Comparison of ENCODE assay signal across 7 mouse cellular contexts in genomic region chr10:59957171-59958149, GRCm38 (mm10). TPM values are rescaled to one million over a fixed set of nuclear protein-coding genes. Genes with fewer than 3 reads are reported as not detected.
DNase-seq lines count a peak whose midpoint lies in the region; ATAC-seq and TF ChIP-seq lines count a peak whose summit lies in the region.

No protein-coding gene starts in this region.

- H3K4me3 ChIP-seq in E14TG2a.4 (replicated peaks; ENCODE audit: low read length) (peak overlapping the region; percentile 73), ES-Bruce4 (ENCODE audit: low read depth, low read length) (peak overlapping the region; percentile 1)
- H3K4me3 ChIP-seq in forebrain, postnatal 0 days (ENCODE audit: low read depth, low read length): no peak overlapping the region
- peak overlapping the region; percentile 16 for H3K4me3 ChIP-seq in hindbrain, embryonic 15.5 days
- peak overlapping the region; percentile 29 for H3K4me3 ChIP-seq in midbrain, embryonic 12.5 days

- H3K36me3 ChIP-seq in E14TG2a.4 (ENCODE audit: insufficient read depth, low read length) (no peaks in the 10 kb centered on the region), ES-Bruce4 (ENCODE audit: control insufficient read depth, insufficient read depth, low read length, poor library complexity, severe bottlenecking) (no peaks in the 10 kb centered on the region)
- no peaks in the 10 kb centered on the region for H3K36me3 ChIP-seq in forebrain, postnatal 0 days (ENCODE audit: insufficient read depth)
- H3K36me3 ChIP-seq in hindbrain, embryonic 15.5 days: no peaks in the 10 kb centered on the region
- no peaks in the 10 kb centered on the region for H3K36me3 ChIP-seq in midbrain, embryonic 12.5 days

- H3K27me3 ChIP-seq in E14TG2a.4 (ENCODE audit: insufficient read depth, low read length) (peaks cover 82% of the 10 kb centered on the region), ES-Bruce4 (ENCODE audit: control insufficient read depth, insufficient read depth, low read length, poor library complexity, severe bottlenecking) (no peaks in the 10 kb centered on the region)
- no peaks in the 10 kb centered on the region for H3K27me3 ChIP-seq in forebrain, postnatal 0 days (ENCODE audit: insufficient read depth, low read length)
- H3K27me3 ChIP-seq in hindbrain, embryonic 15.5 days: no peaks in the 10 kb centered on the region
- H3K27me3 ChIP-seq in midbrain, embryonic 12.5 days: no peaks in the 10 kb centered on the region

- H3K9me3 ChIP-seq in E14TG2a.4 (ENCODE audit: low read length): no peaks in the 10 kb centered on the region
- H3K9me3 ChIP-seq in ES-Bruce4 (replicated peaks; ENCODE audit: control insufficient read depth, insufficient read depth, low read length, poor library complexity, severe bottlenecking): no peaks in the 10 kb centered on the region
- no peaks in the 10 kb centered on the region for H3K9me3 ChIP-seq in forebrain, postnatal 0 days (ENCODE audit: low read length)
- H3K9me3 ChIP-seq in hindbrain, embryonic 15.5 days: no peaks in the 10 kb centered on the region
- H3K9me3 ChIP-seq in midbrain, embryonic 12.5 days: no peaks in the 10 kb centered on the region

- no peak overlapping the region for H3K27ac ChIP-seq in ES-Bruce4 (ENCODE audit: insufficient read depth, low read length)
- H3K27ac ChIP-seq in forebrain, postnatal 0 days (ENCODE audit: low read depth, low read length): peak overlapping the region; percentile 73
- peak overlapping the region; percentile 70 for H3K27ac ChIP-seq in hindbrain, embryonic 15.5 days (replicated peaks)
- H3K27ac ChIP-seq in midbrain, embryonic 12.5 days (replicated peaks): peak overlapping the region; percentile 83

- TF ChIP-seq POLR2A in ES-Bruce4 (IDR thresholded peaks at IDR 0.05; ENCODE audit: insufficient read depth, low read length): no peak

- peak overlapping the region; percentile 35 for H3K4me2 ChIP-seq in forebrain, postnatal 0 days (ENCODE audit: low read depth)
- peak overlapping the region; percentile 51 for H3K4me2 ChIP-seq in hindbrain, embryonic 15.5 days
- peak overlapping the region; percentile 51 for H3K4me2 ChIP-seq in midbrain, embryonic 12.5 days (replicated peaks)

- TF ChIP-seq CTCF in E14TG2a.4 (conservative IDR thresholded peaks at IDR 0.05; ENCODE audit: low read length) (no peak), ES-Bruce4 (IDR thresholded peaks at IDR 0.05; ENCODE audit: low read depth, low read length) (no peak)
- TF ChIP-seq CTCF in forebrain, postnatal 0 days (IDR thresholded peaks at IDR 0.05; ENCODE audit: low read depth): no peak

- 12% methylated on average over 25 of the region's 25 CpGs for WGBS in forebrain, postnatal 0 days
- WGBS in hindbrain, embryonic 15.5 days: 9% methylated on average over 25 of the region's 25 CpGs
- 9% methylated on average over 25 of the region's 25 CpGs for WGBS in midbrain, embryonic 12.5 days

- DNase-seq in forebrain, postnatal 0 days: peak; percentile 81
- peak; percentile 66 for DNase-seq in thymus, postnatal 4 days

- ATAC-seq in forebrain, postnatal 0 days: peak; percentile 70
- 0 out of 2 replicates have a peak, but pooled peaks have one; percentile 12 for ATAC-seq in hindbrain, embryonic 15.5 days (ENCODE audit: low FRiP score, low read depth)
- peak; percentile 16; the same call in 1 of the 2 replicates for ATAC-seq in midbrain, embryonic 12.5 days (ENCODE audit: low FRiP score, low read depth)
- ATAC-seq in megakaryocyte progenitor cell, adult 5-6 weeks (replicated peaks; ENCODE audit: poor library complexity): no peak

- H3K4me1 ChIP-seq in E14TG2a.4 (replicated peaks; ENCODE audit: low read depth, low read length) (peaks cover 78% of the 10 kb centered on the region), ES-Bruce4 (ENCODE audit: control insufficient read depth, insufficient read depth, low read length) (peaks cover 15% of the 10 kb centered on the region)
- peaks cover 23% of the 10 kb centered on the region for H3K4me1 ChIP-seq in forebrain, postnatal 0 days (ENCODE audit: insufficient read depth)
- H3K4me1 ChIP-seq in hindbrain, embryonic 15.5 days (replicated peaks): peaks cover 40% of the 10 kb centered on the region
- peaks cover 36% of the 10 kb centered on the region for H3K4me1 ChIP-seq in midbrain, embryonic 12.5 days

- TF ChIP-seq EP300 in ES-Bruce4 (IDR thresholded peaks at IDR 0.05; ENCODE audit: insufficient read depth, low read depth, low read length): peak; percentile 84

- no peak overlapping the region for H3K9ac ChIP-seq in ES-Bruce4 (ENCODE audit: low read depth, poor library complexity, severe bottlenecking)
- H3K9ac ChIP-seq in forebrain, postnatal 0 days: peak overlapping the region; percentile 35
- 0 out of 2 replicates have a peak overlapping the region, but pooled peaks have one; percentile 18 for H3K9ac ChIP-seq in hindbrain, embryonic 15.5 days
- peak overlapping the region; percentile 12; the same call in 1 of the 2 replicates for H3K9ac ChIP-seq in midbrain, embryonic 12.5 days (replicated peaks)

RNA-seq across cellular contexts. Expression of gene Ddit4, which starts 5.8 kb away (rescaled TPM):
- 172 and 176 TPM in 2 replicates for polyA plus RNA-seq in ES-Bruce4 (2011; ENCODE audit: insufficient read depth, insufficient read length, low read depth, missing spikeins)
- 40.0 and 40.7 TPM in 2 replicates for total RNA-seq in forebrain, postnatal 0 days (2014; rRNA removed)
- 52.9 and 57.8 TPM in 2 replicates for polyA plus RNA-seq in forebrain, postnatal 0 days (2015; fragmentation: Nextera tagmentation; extraction: Ambion mirVana)
- polyA plus RNA-seq in hindbrain, embryonic 15.5 days (2015; fragmentation: Nextera tagmentation; extraction: Ambion mirVana): 68.9 and 71.1 TPM in 2 replicates
- polyA plus RNA-seq in midbrain, embryonic 12.5 days (2016; fragmentation: Nextera tagmentation; extraction: Ambion mirVana): 47.6 and 51.6 TPM in 2 replicates
- 0.37 and 2.4 TPM in 2 replicates for total RNA-seq in megakaryocyte progenitor cell, adult 5-6 weeks (2015)
- total RNA-seq in megakaryocyte progenitor cell, adult 5-6 weeks (2017): 0.41 and 0.42 TPM in 2 replicates

RNA-seq across cellular contexts. Expression of gene Ascc1, which starts 45.1 kb away (rescaled TPM):
- polyA plus RNA-seq in ES-Bruce4 (2011; ENCODE audit: insufficient read depth, insufficient read length, low read depth, missing spikeins): 52.9 and 53.7 TPM in 2 replicates
- 20.0 and 24.3 TPM in 2 replicates for total RNA-seq in forebrain, postnatal 0 days (2014; rRNA removed)
- 43.8 and 50.5 TPM in 2 replicates for polyA plus RNA-seq in forebrain, postnatal 0 days (2015; fragmentation: Nextera tagmentation; extraction: Ambion mirVana)
- polyA plus RNA-seq in hindbrain, embryonic 15.5 days (2015; fragmentation: Nextera tagmentation; extraction: Ambion mirVana): 46.4 and 49.1 TPM in 2 replicates
- polyA plus RNA-seq in midbrain, embryonic 12.5 days (2016; fragmentation: Nextera tagmentation; extraction: Ambion mirVana): 37.4 and 39.6 TPM in 2 replicates
- total RNA-seq in megakaryocyte progenitor cell, adult 5-6 weeks (2015): 38.3 and 38.9 TPM in 2 replicates
- 27.8 and 33.2 TPM in 2 replicates for total RNA-seq in megakaryocyte progenitor cell, adult 5-6 weeks (2017)

RNA-seq across cellular contexts. Expression of gene Anapc16, which starts 45.5 kb away (rescaled TPM):
- 22.7 and 24.4 TPM in 2 replicates for polyA plus RNA-seq in ES-Bruce4 (2011; ENCODE audit: insufficient read depth, insufficient read length, low read depth, missing spikeins)
- 98.6 and 115 TPM in 2 replicates for total RNA-seq in forebrain, postnatal 0 days (2014; rRNA removed)
- polyA plus RNA-seq in forebrain, postnatal 0 days (2015; fragmentation: Nextera tagmentation; extraction: Ambion mirVana): 109 and 117 TPM in 2 replicates
- polyA plus RNA-seq in hindbrain, embryonic 15.5 days (2015; fragmentation: Nextera tagmentation; extraction: Ambion mirVana): 106 and 120 TPM in 2 replicates
- 110 and 115 TPM in 2 replicates for polyA plus RNA-seq in midbrain, embryonic 12.5 days (2016; fragmentation: Nextera tagmentation; extraction: Ambion mirVana)
- total RNA-seq in megakaryocyte progenitor cell, adult 5-6 weeks (2015): 54.5 and 55.9 TPM in 2 replicates
- total RNA-seq in megakaryocyte progenitor cell, adult 5-6 weeks (2017): 32.6 and 35.1 TPM in 2 replicates
